Mouse (Mus musculus): ENCODE measurements around the gene Oas1d. TPM values are rescaled to one million over a fixed set of nuclear protein-coding genes. Genes with fewer than 3 reads are reported as not detected.

Gene Oas1d
- polyA plus RNA-seq, 1 experiment = not detected

DNA sequence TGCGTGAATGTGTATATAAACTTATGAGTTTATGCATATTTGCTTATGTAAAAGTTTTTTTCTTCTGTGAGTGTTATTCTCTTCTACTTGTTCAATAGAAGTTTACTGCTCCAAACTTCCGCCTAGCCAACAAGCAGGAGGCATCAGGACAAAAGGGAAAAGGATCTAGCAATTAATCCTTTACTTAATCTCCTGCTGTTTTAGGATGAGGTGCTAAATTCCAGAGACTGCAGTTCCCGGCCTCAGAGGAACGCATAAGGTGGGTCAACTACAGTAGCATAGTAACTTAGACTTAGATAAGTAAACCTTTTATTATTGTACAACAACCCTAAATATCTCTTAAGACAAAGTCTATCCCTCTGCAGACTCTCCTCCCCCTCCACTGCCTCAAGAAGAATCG, 19.6 kb downstream of the Oas1d start:
- Histone ChIP-seq H3K4me1 (ENCODE audit: control insufficient read depth, insufficient read depth, insufficient read length) (no peaks in the 10 kb centered on the region), H3K4me3 (ENCODE audit: extremely low read depth, insufficient read depth, insufficient read length) (no peak overlapping the region), H3K27me3 (ENCODE audit: control insufficient read depth, insufficient read depth, low read length) (no peaks in the 10 kb centered on the region; the same call in 1 of the 2 replicates), H3K27ac (ENCODE audit: insufficient read depth, low read length) (no peak overlapping the region), H3K36me3 (ENCODE audit: control insufficient read depth, insufficient read depth, low read length) (no peaks in the 10 kb centered on the region)
- DNase-seq (ENCODE audit: low read depth in 1 of 2, low spot score in 2 of 2) = no peak
- TF ChIP-seq POLR2A (IDR thresholded peaks at IDR 0.05; ENCODE audit: low read depth, low read length) (no peak), CTCF (IDR thresholded peaks at IDR 0.05; ENCODE audit: extremely low read depth, insufficient read depth, insufficient read length, insufficient replicate concordance) (no peak)
- 43% methylated on average over 5 of the region's 5 CpGs for whole genome bisulfite sequencing

DNA sequence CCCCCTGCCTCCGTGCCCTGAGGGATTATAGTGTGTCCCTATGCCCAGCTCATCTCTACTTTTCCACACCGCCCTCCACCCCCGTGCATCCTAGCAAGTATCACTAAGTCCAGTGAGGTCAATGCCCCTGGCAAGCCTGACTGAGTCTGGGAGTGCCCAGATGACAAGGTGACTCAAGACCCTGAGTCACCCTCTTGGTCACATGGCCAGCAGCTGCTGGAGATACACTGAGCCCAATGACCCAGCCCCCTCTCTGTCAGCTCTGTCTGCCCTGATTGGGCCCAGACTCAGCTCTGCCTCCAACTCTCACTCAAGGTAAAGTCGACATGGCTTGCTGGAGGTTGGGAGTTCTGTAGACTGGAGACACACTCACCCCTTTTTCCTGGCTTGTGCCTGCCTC, 23.5 kb downstream of the Oas1d start:
- WGBS = 76% methylated on average over 4 of the region's 4 CpGs
- Histone ChIP-seq H3K36me3 (ENCODE audit: control insufficient read depth, insufficient read depth, low read length) (no peaks in the 10 kb centered on the region), H3K4me3 (ENCODE audit: extremely low read depth, insufficient read depth, insufficient read length) (no peak overlapping the region), H3K4me1 (ENCODE audit: control insufficient read depth, insufficient read depth, insufficient read length) (no peaks in the 10 kb centered on the region), H3K27me3 (ENCODE audit: control insufficient read depth, insufficient read depth, low read length) (no peaks in the 10 kb centered on the region; the same call in 1 of the 2 replicates), H3K27ac (ENCODE audit: insufficient read depth, low read length) (no peak overlapping the region)
- DNase-seq (ENCODE audit: low read depth in 1 of 2, low spot score in 2 of 2) = no peak
- no peak for TF ChIP-seq CTCF (IDR thresholded peaks at IDR 0.05; ENCODE audit: extremely low read depth, insufficient read depth, insufficient read length, insufficient replicate concordance)
- TF ChIP-seq POLR2A (IDR thresholded peaks at IDR 0.05; ENCODE audit: low read depth, low read length) = no peak

DNA sequence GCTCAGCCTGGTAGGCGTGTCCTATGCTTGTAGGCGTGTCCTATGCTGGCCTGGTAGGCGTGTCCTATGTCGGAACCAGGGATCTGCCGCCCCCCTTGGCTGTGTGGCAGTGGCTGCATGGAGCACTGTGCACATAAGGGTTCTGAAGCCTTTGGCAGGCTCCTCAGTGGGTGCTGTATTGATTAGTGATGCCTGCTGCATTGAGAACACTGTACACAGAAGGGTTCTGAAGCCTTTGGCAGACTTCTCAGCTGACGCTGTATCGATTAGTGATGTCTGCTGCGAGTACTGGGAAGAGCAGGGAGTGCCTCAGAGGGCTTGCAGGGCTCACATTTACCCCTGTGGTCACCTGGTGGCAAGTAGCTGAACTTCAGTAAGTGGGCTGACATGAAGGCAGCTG, 24.2 kb downstream of the Oas1d start:
- Histone ChIP-seq H3K4me1 (ENCODE audit: control insufficient read depth, insufficient read depth, insufficient read length) (no peaks in the 10 kb centered on the region), H3K36me3 (ENCODE audit: control insufficient read depth, insufficient read depth, low read length) (no peaks in the 10 kb centered on the region), H3K4me3 (ENCODE audit: extremely low read depth, insufficient read depth, insufficient read length) (no peak overlapping the region), H3K27ac (ENCODE audit: insufficient read depth, low read length) (no peak overlapping the region), H3K27me3 (ENCODE audit: control insufficient read depth, insufficient read depth, low read length) (no peaks in the 10 kb centered on the region; the same call in 1 of the 2 replicates)
- WGBS = 40% methylated on average over 8 of the region's 8 CpGs
- no peak for TF ChIP-seq CTCF (IDR thresholded peaks at IDR 0.05; ENCODE audit: extremely low read depth, insufficient read depth, insufficient read length, insufficient replicate concordance)
- no peak for TF ChIP-seq POLR2A (IDR thresholded peaks at IDR 0.05; ENCODE audit: low read depth, low read length)
- DNase-seq (ENCODE audit: low read depth in 1 of 2, low spot score in 2 of 2) = no peak

DNA sequence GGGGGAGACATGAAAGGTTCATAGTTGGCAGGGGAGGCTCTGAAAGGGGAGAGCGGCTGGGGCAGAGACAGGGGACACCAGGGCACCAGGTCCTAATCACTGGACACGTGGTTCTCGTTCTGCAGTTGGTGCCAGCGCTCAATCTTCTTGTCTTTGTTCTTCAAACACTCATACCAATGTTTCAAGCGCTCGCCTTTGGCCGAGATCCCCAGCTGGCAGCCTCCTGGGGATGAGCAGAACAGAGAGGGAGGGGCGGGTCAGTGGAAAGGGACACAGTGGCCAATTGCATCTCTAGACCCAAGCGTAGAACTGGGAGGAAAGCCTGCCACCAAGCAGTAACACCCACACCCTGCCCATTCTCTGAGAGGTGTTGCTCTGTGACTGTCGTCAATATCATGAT, 27.7 kb downstream of the Oas1d start:
- Histone ChIP-seq H3K27ac (ENCODE audit: insufficient read depth, low read length) (no peak overlapping the region), H3K4me3 (ENCODE audit: extremely low read depth, insufficient read depth, insufficient read length) (no peak overlapping the region), H3K4me1 (ENCODE audit: control insufficient read depth, insufficient read depth, insufficient read length) (no peaks in the 10 kb centered on the region), H3K36me3 (ENCODE audit: control insufficient read depth, insufficient read depth, low read length) (no peaks in the 10 kb centered on the region), H3K27me3 (ENCODE audit: control insufficient read depth, insufficient read depth, low read length) (no peaks in the 10 kb centered on the region; the same call in 1 of the 2 replicates)
- WGBS = 80% methylated on average over 10 of the region's 10 CpGs
- no peak for DNase-seq (ENCODE audit: low read depth in 1 of 2, low spot score in 2 of 2)
- TF ChIP-seq CTCF (IDR thresholded peaks at IDR 0.05; ENCODE audit: extremely low read depth, insufficient read depth, insufficient read length, insufficient replicate concordance) (no peak), POLR2A (IDR thresholded peaks at IDR 0.05; ENCODE audit: low read depth, low read length) (no peak)

DNA sequence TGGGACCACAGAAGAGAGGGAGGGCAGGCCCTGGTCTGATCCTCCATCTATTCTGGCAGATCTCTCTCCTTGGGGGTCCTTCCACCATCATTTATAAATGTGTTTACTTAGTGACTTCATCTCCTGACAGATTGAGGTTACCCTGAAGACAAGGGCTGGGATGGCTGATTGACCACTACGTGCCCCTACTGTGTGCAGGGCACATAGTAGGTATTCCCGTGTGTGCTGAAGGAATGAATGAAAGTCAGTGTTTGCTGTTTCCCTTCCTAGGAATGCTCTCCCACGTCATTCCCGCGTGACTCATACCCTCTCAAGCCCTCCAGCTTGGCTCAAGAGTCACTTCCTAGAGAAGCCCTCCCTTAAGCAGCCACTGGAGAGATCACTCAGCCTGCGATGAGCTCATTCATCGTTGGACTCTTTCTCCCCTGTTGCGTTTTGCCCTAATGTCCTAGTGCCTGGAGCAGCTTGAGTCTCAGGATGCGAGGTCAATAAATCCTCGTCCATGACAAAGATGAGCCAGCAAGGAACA, 38.0 kb downstream of the Oas1d start:
- no peaks in the 10 kb centered on the region for H3K27me3 ChIP-seq (ENCODE audit: control insufficient read depth, insufficient read depth, low read length)
- no peaks in the 10 kb centered on the region for H3K4me1 ChIP-seq (ENCODE audit: control insufficient read depth, insufficient read depth, insufficient read length)
- TF ChIP-seq POLR2A (IDR thresholded peaks at IDR 0.05; ENCODE audit: low read depth, low read length) = no peak
- H3K36me3 ChIP-seq (ENCODE audit: control insufficient read depth, insufficient read depth, low read length) = no peaks in the 10 kb centered on the region
- no peak for DNase-seq (ENCODE audit: low read depth in 1 of 2, low spot score in 2 of 2)
- H3K4me3 ChIP-seq (ENCODE audit: extremely low read depth, insufficient read depth, insufficient read length) = no peak overlapping the region
- 67% methylated on average over 10 of the region's 10 CpGs for WGBS
- no peak overlapping the region for H3K27ac ChIP-seq (ENCODE audit: insufficient read depth, low read length)

DNA sequence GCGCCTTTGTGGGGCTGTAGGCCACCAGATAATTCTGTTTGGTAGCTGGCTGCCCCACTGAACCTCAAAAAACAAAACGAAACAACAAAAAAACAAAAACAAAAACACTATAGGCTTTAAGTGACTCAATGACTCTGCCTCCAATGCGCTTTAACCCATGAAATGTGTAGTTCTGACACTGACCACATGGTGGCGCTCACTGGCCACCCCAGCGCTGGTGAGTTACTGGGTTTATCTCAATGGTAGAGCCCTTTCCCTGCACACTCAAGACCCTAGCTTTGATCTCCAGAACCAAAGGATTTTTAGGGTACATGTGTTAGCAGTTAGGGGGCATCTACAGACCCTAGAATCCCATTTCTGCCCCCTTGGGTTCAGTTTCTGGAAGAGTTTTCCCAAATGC, 39.6 kb downstream of the Oas1d start:
- Histone ChIP-seq H3K27ac (ENCODE audit: insufficient read depth, low read length) (no peak overlapping the region), H3K27me3 (ENCODE audit: control insufficient read depth, insufficient read depth, low read length) (no peaks in the 10 kb centered on the region), H3K4me3 (ENCODE audit: extremely low read depth, insufficient read depth, insufficient read length) (no peak overlapping the region), H3K4me1 (ENCODE audit: control insufficient read depth, insufficient read depth, insufficient read length) (no peaks in the 10 kb centered on the region), H3K36me3 (ENCODE audit: control insufficient read depth, insufficient read depth, low read length) (no peaks in the 10 kb centered on the region)
- TF ChIP-seq POLR2A (IDR thresholded peaks at IDR 0.05; ENCODE audit: low read depth, low read length) (no peak), CTCF (IDR thresholded peaks at IDR 0.05; ENCODE audit: extremely low read depth, insufficient read depth, insufficient read length, insufficient replicate concordance) (peak; percentile 55; the same call in 1 of the 2 replicates)
- peak; percentile 2 to 6 for DNase-seq (ENCODE audit: low read depth in 1 of 2, low spot score in 2 of 2)
- 16% methylated on average over 5 of the region's 5 CpGs for WGBS

DNA sequence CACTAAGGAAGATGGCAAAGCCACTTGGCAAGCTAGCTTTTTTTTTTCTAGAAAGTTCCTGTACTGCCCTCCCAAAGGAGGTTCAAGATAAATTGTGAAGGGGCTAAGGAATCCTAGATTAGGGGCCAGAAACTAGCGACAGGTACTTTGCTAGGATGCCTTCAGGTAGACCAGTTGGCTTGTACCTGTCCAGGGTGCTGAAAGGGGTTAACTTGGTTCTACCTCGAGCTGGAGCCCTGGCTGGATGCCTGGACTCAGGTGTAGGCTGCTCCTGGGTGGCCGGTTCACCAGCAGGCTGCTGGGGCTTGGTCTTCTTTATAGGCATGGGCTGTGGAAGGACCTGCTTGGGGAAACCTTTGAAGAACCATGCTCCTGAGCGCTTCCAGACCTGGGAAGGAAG, 46.7 kb downstream of the Oas1d start:
- Histone ChIP-seq H3K36me3 (ENCODE audit: control insufficient read depth, insufficient read depth, low read length) (no peaks in the 10 kb centered on the region), H3K27ac (ENCODE audit: insufficient read depth, low read length) (no peak overlapping the region), H3K4me1 (ENCODE audit: control insufficient read depth, insufficient read depth, insufficient read length) (no peaks in the 10 kb centered on the region), H3K27me3 (ENCODE audit: control insufficient read depth, insufficient read depth, low read length) (no peaks in the 10 kb centered on the region), H3K4me3 (ENCODE audit: extremely low read depth, insufficient read depth, insufficient read length) (no peak overlapping the region)
- TF ChIP-seq POLR2A (IDR thresholded peaks at IDR 0.05; ENCODE audit: low read depth, low read length) (no peak), CTCF (IDR thresholded peaks at IDR 0.05; ENCODE audit: extremely low read depth, insufficient read depth, insufficient read length, insufficient replicate concordance) (no peak)
- WGBS = 58% methylated on average over 4 of the region's 4 CpGs
- DNase-seq (ENCODE audit: low read depth in 1 of 2, low spot score in 2 of 2) = no peak

Data from spleen, adult 2 months (tissue).